Mouse (Mus musculus): Measurements from ENCODE around the gene Acer3. TPM values are rescaled to one million over a fixed set of nuclear protein-coding genes. Genes with fewer than 3 reads are reported as not detected.

Gene Acer3
- 20.0 TPM for polyA plus RNA-seq (2017; shearing (Covaris generic))

DNA sequence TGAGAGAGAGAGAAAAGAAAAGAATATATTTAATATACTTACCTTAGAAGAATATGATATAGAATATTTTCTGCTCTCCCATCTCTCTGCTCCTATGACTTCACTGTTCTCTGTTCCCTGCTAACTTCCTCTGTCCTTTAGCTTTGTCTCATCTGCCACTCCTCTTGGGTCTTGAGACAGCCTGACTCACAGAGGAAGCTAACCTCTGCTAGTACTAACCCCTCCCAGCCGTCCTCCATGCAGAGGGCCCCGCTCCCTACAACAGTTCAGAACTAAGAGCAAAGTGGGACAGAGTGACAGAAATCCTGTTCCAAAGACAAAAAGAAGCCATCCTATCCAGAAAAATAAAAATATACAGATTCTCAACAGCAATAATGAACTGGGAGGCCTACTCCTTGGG lies at the start of gene Acer3:
Gene Acer3 (minus strand): TSS at position 126 of the 400 bp plus-strand sequence.

DNA sequence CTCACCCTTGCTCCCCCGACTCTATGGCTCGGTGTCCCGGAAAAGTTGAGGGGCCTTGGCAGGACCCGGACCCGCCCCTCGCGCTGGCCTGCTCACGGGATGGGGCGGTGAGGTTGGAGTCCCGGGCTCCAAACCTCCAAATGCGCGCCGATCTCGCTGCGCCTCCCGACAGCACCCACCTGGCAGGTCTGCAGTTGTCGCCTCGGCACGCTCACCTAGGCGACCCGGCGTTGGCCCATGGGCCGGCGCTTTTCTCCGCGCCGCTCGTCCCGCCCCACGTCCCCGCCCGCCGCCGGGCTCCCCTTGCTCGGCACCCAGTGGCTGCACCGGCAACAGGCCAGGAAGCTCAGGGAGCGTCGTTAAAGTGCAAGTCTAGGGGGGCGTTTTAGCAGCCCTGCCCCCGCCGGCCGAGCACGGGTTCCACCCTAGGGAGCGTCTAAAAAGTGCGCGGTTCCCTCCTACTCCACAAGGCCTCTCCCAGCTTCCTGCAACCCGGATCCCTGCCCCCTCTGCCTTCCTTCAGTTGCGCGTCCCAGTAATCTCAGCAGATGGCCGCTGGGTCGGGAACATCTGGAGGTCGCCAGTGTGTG lies 40.1 kb upstream of the Acer3 start, which contains the start of gene Tsku:
Gene Tsku (minus strand): TSS at position 266 of the 590 bp plus-strand sequence.

DNA sequence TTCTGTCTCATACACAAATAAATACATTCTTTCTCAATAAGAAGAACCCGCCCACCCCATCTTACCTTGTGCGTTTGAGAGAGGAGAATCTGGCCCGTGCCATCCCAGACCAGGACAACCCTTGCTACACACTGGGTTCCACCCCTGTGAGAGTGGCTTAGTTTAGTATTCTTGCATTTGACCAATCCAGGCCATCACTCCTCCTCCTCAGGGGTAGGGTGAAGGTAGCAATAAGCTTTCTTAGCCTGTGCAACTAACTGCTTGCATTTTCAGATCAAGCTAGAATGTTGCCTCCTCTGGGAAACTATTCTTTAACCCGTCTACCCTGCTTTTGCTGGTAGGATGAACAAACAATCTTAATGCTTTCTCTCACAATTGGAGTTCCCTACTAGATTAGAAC lies 121.6 kb downstream of the Acer3 start, which contains the start of gene B3gnt6:
Gene B3gnt6 (minus strand): TSS at position 101 of the 400 bp plus-strand sequence.

GRCm38 (mm10) chr7:98177929-98178559 lies 143.0 kb downstream of the Acer3 start, which contains the start of gene Capn5:
TSS of gene Capn5 (minus strand) at chr7:98178274.

Other genes starting within 250 kb of the Acer3 start
- gene Myo7a, start 201.7 kb downstream of the Acer3 start, polyA plus RNA-seq (2017; shearing (Covaris generic)): 4.4 TPM
- not detected for gene Omp, start 175.7 kb downstream of the Acer3 start, polyA plus RNA-seq (2017; shearing (Covaris generic))
- gene Capn5, start 142.9 kb downstream of the Acer3 start, polyA plus RNA-seq (2017; shearing (Covaris generic)): 3.2 TPM
- gene B3gnt6, start 121.7 kb downstream of the Acer3 start, polyA plus RNA-seq (2017; shearing (Covaris generic)): not detected
- gene Tsku, start 40.1 kb upstream of the Acer3 start, polyA plus RNA-seq (2017; shearing (Covaris generic)): not detected
- not detected for gene Gucy2d, start 119.2 kb upstream of the Acer3 start, polyA plus RNA-seq (2017; shearing (Covaris generic))
- 165 TPM for gene Lrrc32, start 168.1 kb upstream of the Acer3 start, polyA plus RNA-seq (2017; shearing (Covaris generic))

Data from inflammation-experienced regulatory T-cells, adult 16 weeks (primary cell).